Mouse (Mus musculus) liver (tissue): Measurements from ENCODE around the gene Abca13.
"Not testable (repeated sequence)": the region's sequence is repeated elsewhere in the genome, so short reads cannot be mapped to it uniquely, and the experiment has no call there.

Experiments used
- DNase-seq: peaks from one replicate; pipeline ENCODE4 v3.0.0-alpha.2; 2020; ENCODE audit warnings: mixed read lengths

Gene Abca13

GRCm38 (mm10) chr11:9191555-9192131, at the start of gene Abca13:
Gene Abca13, plus strand, starts transcription at chr11:9191942.
- DNase-seq = no peak

- DNase-seq = no peak
Observed at GRCm38 (mm10) chr11:9145113-9145512, 46.6 kb upstream of the Abca13 start.

DNA sequence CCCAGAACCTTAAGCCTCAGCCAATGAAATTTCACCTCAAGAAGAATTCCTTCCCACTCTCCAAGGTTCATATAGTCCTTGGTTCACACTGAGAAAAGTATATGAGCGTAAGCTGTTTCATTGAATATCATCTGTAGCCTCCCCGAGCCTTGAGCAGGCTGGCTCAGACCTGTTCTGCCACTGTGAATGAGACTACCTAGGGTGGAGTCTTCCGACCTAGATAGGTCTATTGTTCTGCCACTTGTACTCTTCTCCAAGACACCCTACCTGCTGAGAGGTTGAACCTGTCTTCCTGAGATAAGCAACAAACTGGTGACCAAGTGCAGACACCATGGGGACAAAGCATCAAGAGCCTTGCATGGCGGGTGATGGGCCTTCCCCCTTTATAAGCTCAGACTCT, 45.6 kb upstream of the Abca13 start:
- DNase-seq = no peak

DNA sequence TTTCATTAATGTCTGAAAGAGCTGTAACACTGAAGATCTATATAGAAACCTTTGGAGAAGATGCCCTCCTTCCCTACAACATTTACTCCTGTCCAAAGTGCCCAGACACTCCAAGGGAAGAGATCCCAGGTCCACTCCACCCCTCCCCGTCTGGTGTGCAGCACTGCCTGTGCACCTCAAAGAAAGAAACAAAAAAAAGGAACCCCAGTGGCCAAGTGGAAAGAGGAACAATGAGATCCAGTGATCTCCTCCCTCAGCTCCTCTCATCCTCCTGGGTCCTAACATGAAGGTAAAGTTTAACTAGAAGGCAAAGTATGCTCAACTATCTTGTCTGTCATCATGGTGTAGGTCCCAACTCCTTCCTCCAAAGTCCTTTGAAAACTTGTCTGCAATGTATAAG, 45.1 kb upstream of the Abca13 start:
- DNase-seq = no peak

- DNase-seq = no peak
Observed at GRCm38 (mm10) chr11:9148206-9148605, 43.5 kb upstream of the Abca13 start.

GRCm38 (mm10) chr11:9150403-9150802, 41.3 kb upstream of the Abca13 start:
- DNase-seq = not testable (repeated sequence)

DNA sequence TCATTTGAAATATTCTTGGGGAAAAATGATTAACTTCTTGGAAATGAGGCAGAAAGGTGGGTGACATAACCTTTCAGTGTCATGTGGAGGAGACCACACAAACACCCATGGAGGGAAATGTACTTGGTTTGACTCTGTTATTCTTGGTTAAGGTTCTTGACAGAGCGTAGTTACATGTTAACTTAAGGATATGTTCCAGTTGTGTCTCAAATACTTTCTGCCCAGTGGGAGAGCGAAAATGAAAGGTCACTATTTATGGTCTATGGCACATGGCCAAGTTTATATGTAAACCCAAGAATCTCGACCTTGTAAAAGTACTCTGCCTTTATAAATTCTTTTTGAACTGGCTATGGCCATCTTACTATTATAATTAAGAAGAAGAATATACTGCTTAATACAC, 31.8 kb upstream of the Abca13 start:
- DNase-seq = no peak

- no peak for DNase-seq
Observed at GRCm38 (mm10) chr11:9167331-9167730, 24.4 kb upstream of the Abca13 start.

DNA sequence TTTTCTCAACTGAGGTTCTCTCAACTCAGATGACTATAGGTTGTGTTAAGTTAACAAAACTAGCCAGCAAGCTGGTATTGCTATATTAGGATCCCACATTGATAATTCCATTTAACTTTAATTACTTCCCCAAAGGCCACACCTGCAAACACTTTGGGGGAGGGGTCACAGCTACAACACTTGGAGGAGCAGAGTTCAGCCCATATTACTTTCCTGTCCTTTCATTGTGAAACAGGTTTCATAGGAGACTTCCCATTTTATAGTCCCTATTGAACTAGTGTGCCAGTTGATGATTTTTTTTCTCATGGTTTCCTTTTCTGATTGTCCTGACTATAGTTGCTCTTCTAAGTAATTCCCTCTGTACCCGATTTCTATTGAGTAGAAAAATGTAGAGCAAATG, 10.3 kb upstream of the Abca13 start:
- no peak for DNase-seq

DNA sequence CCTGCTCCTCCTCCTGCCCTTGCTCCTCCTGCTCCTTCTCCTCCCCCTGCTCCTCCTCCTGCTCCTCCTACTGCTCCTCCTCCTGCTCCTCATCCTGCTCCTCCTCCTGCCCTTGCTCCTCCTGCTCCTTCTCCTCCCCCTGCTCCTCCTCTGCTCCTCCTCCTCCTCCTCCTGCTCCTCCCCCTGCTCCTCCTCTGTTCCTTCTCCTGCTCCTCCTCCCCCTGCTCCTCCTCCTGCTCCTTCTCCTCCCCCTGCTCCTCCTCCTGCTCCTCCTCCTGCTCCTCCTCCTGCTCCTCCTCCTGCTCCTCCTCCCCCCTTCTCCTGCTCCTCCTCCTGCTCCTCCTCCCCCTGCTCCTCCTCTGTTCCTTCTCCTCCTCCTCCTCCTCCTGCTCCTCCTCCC, 2.3 kb upstream of the Abca13 start:
- DNase-seq = not testable (repeated sequence)

DNA sequence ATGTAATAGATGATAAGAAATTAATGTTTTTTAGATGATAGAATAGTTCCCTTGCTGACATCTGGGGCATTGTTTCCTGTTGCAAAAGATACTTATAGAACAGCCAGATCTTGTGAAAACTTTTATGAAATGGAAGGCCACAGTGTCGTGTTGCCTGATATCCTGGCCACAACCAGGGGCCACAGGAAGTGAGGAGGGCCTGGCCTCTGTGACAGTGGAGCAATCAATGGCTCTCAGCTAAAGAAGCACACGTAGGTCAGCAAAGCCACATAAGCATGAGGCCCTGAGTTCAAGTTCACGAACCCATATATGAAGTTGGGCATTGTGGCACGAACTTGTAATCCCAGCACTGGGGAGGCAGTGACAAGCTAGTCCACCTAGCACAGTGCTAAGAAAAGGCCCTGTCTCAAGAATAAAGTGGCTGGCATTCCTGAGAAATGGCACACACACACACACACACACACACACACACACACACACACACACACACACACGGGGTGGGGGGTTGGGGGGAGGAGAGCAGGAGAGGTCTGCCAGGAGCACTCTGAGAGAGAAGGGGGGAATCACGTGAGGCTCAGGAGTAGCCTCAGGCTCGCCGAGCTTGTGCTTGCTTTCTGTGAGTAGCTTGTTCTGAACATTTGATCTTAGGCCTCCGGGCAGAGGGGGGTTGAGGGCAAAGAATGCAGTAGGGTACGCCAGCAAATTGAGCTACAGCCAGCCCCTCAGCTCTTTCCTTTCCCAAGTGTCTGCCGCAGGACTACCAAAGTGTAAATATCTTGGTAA, 779 bp upstream of the Abca13 start:
- no peak for DNase-seq

DNA sequence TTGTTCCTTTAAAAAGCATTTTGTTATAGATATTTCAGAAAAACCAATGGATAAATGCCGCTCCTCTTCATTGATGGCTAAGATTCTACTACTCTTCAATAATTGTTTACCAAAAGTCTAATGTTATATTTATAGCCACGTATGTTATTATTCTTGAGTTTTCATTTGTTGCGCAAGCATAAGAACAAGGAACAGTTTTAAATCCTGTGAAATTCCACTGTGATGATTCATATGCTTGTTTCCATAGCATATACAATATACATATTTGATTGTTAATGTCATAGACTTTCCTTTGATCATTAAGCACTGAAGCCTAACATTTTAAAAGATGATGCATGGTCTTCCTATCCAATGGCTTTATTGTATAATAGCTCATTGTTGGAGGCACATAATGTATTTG, 3.1 kb downstream of the Abca13 start:
- DNase-seq = no peak

DNA sequence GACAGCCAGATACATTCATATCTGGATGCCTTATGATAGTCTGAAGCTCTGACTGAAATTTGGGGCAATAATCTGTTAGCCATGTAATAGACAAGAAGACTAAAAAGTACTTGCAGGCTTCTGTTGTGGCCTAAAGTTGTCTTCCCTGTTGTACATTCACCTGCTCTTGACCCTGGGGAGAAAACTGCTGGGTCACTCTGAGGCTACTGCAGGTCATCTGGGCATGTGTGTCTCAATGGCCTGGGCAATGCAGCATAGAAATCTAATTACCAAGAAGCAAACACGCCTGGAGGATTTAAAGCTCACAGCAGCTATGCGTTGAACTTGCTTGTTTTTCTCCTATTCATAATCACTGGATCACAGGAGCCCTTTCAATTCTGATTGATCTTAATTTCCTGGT, 8.1 kb downstream of the Abca13 start:
- DNase-seq = no peak

- DNase-seq = no peak
Observed at GRCm38 (mm10) chr11:9210707-9211106, 19.0 kb downstream of the Abca13 start.

DNA sequence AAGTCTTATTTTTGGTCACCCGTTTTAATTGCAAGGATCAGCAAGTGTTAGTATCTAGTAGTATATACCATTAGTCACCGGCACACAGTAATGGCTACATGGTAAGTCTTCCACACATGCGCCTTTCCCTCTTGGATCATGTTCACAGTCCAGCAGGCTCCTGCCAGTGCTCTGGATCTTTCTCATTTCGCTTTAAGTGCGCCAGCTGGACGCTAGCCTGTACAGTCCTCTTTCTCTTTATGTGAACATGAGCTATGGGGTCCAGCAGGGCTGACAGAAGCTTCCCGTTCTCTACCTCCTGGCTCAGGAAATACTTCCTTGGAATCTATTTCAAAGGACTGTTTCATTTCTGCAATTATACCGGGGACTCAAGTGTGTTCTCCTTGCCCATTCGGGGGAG, 21.8 kb downstream of the Abca13 start:
- no peak for DNase-seq

DNA sequence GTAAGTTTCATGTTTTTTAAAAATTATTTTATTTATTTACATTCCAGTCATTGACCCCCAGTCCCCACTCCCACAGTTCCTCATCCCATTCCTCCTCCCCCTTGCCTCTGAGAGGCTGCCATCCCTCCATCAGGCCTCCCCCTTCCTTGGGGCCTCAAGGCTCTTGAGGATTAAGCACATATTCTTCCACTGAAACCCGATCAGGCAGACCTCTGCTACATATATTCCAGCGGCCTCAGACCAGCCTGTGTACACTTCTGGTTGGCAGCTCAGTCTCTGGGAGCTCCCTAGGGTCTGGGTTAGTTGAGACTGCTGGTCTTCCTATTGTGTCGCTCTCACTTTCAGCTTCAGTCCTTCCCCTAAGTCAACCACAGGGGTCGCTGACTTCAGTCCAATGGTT, 24.5 kb downstream of the Abca13 start:
- DNase-seq = no peak

- no peak for DNase-seq
Observed at GRCm38 (mm10) chr11:9220501-9220900, 28.8 kb downstream of the Abca13 start.

DNA sequence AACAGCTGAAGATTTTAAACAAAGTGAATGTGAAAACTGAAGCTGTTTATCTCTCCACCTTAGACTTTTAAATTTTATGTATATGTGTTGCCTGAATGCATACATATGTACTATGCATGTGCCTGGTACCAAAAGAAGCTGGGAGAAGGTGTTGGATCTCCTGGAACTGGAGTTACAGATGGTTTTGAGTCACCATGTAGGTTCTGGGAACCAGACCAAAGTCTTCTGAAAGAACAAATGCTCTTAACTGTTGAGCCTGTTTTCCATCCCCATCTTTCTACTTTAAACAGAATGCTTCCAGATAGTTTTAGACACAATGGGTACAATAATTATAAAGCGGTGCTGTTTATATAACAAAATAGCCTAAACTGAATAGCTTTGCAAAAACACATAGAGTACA, 29.9 kb downstream of the Abca13 start:
- DNase-seq = no peak

DNA sequence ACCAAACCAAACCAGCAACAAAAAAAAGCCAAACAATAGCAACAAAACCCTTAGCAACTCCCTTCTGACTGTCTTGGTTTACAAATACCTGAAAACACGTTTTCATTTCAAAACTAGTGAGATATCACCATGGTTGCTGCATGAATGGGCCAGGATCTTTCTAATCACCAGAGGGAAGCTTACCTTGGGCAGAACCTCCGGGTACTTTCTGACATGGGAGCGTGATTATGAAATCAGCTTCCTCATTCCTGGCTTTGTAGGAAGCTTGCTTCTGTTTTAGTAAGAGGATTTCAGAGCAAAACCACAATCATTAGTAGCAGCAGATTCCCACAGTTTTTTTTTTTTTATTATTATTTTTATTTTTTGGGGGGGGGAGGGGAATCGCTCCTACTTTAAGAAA, 34.7 kb downstream of the Abca13 start:
- DNase-seq = no peak

DNA sequence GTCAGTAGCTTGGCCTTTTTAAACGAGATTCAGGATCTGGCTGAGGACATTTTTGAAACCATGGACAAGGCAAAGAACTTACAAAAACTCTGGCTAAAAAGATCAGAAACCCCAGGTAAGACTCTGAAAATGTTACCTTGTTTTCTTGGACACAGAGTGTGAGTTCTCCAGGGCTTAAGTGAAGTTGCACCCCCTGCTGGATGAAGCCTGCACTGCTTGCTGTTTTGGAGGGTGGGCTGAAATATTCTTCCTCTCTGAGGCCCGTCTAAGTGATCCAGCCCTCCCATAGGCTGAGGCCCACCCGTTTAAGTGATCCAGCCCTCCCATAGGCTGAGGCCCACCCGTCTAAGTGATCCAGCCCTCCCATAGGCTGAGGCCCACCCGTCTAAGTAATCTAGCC, 57.9 kb downstream of the Abca13 start:
- not testable (repeated sequence) for DNase-seq

DNA sequence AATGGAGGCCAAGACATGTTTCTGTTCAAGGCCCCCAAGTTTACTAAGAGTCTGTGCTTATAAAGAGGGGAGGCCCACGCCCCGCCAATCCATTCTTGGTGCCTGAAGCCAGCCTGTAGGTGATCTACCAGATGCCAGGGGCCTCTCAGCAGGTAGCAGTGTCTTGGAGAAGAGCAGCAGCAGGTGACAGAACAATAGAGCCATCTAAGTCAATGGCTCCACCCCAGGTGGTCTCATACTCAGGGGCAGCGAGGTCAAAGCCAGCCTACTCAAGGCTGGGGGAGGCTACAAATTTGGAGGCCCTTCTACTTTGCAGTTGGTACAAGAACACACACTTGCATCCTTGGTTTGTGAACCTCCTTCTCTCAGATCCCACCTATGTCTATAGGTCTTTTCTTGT, 71.3 kb downstream of the Abca13 start:
- not testable (repeated sequence) for DNase-seq

GRCm38 (mm10) chr11:9269090-9269489, 77.3 kb downstream of the Abca13 start:
- DNase-seq = no peak

GRCm38 (mm10) chr11:9285204-9285603, 93.5 kb downstream of the Abca13 start:
- no peak for DNase-seq

- no peak for DNase-seq
Observed at GRCm38 (mm10) chr11:9285759-9286158, 94.0 kb downstream of the Abca13 start.

DNA sequence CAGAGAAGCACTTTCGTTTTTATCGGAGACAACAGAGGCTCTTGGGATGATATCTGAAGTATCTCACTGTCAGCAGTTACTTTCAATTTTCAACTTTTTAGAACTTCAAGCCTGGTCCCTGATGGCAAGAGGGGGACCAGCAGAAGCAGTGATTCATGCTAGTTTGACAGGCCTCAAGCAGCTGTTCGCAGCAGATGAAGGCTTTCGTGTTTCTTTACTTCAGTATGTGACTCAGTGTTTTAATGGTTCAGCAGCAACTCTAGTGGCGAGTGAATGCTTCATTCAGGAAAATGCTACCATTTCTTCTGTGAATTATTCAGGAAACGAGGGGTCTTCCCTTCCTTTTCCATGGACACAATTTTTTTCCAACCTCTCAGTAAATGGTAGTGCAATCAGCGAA, 99.4 kb downstream of the Abca13 start:
- no peak for DNase-seq
